Mouse (Mus musculus): ENCODE results near the gene Bbc3.
"Not testable (repeated sequence)": the region's sequence is repeated elsewhere in the genome, so short reads cannot be mapped to it uniquely, and the experiment has no call there.

The Bbc3 gene

DNA sequence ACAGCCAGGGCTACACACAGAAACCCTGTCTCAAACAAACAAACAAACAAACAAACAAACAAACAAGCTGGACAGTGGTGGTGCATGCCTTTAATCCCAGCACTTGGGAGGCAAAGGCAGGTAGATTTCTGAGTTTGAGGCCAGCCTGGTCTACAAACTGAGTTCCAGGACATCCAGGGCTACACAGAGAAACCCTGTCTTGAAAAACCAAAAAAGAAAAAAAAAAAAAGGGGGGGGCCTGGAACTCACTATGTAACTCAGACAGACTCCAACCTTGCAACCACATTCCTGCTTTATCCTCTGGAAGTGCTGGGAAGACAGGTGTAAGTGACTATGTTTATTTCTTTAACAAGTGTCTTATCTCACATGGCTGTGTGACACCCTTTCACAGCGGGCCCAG, at the start of gene Bbc3:
Gene Bbc3, plus strand, starts transcription at position 301 of the 400 bp plus-strand sequence.
- not testable (repeated sequence) for DNase-seq

DNA sequence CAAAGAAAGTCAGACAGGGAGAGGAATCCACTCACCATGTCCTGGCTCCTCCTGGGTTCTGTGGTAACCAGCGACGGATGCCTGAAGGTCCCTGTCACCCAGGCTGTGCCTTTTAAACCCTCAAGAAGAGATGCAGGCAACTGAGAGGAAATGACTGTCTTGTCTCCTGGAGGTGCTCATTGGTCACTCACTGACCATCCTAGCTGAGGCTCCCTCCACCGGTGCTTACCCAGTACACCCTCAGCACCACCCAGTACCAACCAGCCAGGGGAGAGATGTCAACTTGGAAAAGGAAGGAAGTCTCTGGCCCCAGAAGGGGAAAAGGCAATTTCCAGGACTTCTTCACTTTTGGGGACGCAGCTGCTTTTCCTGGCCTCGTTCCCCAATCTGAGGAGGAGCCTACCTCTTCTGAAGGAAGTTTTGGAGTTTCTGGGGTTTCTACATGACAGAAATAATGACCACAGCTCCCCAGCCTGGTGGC, 49.0 kb upstream of the Bbc3 start, which contains the start of gene C5ar1:
Gene C5ar1, minus strand, starts transcription at position 431 of the 481 bp plus-strand sequence.
- DNase-seq = no peak

DNA sequence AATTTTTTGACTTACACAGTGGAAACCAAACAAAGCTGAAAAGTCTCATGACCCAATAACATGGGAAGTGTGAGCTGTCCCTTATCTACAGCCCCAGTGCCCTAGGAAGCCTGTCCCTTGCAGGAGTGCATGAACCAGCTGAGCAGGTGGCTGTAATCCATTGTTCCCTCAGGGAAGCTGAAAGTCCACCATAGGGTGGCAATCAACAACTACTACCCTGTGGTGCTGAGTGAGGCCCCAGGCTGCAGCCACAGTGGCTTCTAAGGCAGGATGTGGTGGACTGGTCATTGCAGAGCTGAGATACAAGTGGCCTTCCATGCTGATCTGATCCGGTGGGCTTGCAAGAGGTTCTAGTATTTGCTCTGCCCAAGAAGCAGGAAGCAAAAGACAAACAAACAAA, 47.1 kb upstream of the Bbc3 start:
- no peak for DNase-seq

DNA sequence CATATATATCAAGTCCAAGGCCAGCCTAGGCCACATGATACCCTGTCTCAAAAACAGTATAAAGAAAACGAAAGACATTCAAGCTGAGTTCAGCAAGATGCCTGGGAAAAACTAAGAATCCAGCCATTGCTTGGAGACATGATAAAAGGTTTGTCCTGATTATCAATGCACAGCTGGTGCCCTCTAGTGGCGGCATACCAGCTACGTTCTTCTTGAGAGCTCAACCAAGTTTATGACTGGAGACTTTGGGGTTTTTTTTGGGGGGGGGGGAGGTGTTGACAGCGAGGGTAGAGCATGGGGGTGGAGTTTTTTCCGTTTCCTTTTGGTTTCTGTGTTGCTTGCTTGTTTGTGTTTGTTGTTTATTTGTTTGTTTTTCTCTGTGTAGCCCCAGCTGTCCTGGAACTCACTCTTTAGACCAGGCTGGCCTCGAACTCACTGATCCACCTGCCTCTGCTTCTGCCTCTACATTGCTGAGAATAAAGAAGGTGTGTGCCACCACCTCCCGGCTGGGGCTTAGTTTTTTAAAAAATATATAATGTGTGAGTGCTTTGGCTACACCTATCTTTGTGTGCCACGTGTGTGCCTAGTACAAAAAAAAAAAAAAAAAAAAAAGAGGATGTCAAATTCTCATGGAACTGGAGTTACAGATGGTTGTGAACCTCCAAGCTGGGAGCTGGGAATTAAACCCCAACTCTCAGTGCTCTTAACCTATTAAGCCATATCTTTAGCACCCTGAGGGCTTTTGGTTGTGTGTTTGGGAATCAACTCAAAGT, 45.0 kb upstream of the Bbc3 start:
- DNase-seq = peak; percentile 90 to 92

DNA sequence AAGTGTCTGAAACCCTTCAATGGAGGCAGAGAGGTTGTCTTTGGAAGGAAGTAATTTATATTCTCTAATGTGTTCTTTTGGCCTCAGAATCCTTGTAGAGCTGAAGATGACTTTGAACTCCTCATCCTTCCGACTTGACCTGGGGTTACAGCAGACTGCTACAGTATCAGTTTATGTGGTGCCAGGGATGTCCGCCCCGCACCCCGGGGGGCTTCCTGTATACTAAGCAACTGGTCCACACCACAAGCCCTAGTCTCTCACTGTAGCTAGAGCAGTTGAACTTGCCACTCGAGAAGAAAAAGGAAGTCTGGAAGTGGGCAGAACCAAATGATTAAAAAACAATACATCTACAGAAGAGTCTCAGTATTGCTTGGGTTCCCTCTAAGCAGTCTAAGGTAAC, 44.4 kb upstream of the Bbc3 start:
- DNase-seq = no peak

DNA sequence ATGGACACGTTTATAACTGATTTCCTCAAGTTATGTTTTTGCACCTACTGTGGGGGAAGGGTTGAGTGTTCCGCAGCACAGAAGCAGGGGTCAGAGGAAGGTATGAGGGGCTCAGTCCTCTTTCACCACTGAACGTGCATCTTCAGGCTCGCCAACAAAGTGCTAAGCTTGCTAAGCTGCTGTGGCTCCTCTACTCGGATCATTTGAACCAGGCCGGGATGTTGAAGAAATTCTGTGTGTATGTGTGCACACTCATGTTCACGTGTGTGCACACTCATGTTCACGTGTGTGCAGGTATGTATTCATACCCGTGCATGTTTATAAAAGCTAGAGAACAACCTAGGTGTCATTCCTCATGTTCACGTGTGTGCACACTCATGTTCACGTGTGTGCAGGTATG, 42.3 kb upstream of the Bbc3 start:
- DNase-seq = no peak

DNA sequence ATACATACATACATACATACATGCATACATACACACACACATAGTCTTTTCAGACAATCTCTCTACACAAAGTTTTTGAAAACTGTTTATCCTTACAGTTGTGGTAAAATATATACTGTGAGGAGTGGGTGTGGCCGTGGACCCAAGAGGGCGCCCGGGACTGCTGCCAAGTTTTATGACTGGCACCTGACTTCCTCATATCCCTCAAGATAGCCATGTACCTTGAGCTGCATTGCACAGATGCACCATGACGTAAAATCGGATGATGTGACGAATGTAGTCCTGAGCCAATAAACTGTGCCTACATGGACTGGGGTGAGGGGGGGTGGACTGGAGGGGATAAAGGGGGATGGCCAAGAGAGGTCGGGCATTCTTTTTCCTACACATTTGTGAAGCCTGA, 41.6 kb upstream of the Bbc3 start:
- not testable (repeated sequence) for DNase-seq

DNA sequence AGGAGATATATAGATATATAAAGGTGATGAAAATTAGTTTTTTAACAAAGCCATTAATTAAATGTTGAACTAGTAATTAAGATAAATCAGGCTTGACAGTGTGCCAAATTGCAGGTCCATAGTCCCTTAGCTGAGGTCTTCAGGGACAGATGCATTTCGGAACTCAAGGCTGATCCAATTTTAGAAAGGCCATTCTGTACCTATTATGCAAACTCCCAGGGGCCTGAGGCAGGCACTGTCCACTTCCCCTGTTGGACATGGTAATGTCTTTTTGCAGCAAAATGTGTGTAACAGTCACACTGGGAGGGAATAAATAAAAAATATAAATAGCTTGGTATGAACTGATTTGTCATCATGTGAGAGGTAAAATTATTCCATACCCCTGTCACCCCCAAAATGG, 37.1 kb upstream of the Bbc3 start:
- DNase-seq = no peak

DNA sequence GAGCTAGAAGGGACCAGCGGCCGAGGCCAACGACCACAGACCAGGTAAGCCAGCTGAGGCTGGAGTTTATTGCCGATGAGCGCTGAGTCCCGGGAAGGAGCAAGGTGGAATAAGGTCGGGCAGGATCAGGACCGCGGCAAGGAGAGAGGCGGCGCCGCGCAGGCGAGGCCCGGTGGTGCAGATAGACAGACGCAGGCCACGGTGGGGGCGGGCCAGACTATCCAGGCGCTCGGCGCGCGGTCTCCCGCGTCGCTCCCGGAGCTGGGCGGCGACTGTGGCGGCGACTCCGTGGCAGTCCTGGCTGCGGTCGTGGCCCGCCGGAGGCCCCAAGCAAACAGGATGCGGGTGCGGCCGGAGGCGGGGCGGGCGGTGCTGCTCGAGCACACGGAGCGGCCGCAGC, 35.5 kb upstream of the Bbc3 start:
- peak; percentile 81 to 88 for DNase-seq

DNA sequence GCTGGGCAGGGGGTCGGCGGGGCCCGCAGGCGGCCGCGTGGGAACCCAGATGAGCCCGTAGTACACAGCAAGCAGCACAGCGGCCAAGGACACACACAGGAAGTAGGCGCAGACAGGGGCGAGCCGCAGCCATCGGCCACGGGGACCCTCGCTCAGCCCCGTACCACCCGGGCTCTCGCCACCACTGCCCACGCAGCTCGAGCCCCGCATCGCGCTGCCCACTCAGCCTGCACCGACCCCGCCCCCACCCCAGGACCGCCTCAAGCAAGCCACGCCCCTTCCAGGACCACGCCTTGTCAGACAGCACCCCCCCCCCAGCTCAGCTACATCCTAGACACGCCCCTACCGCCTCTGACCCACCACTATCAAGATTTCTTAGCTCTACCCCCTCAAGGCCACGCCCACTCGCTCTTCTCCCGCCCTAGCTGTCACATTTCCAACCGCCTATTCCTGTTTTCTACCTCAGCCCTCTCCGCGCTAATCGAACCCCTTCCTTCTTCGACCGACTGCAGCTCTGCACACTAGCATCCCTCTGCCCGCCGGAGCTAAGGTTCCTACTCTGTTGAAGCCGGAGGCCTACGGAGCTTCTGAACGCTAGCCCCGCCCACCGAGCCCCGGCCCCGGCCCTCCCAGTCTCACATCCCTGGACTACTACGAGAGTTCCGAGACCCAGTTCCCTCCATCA, 35.0 kb upstream of the Bbc3 start, which contains the start of gene Inafm1:
Gene Inafm1, minus strand, starts transcription at position 537 of the 685 bp plus-strand sequence.
- peak; percentile 93 to 96 for DNase-seq

DNA sequence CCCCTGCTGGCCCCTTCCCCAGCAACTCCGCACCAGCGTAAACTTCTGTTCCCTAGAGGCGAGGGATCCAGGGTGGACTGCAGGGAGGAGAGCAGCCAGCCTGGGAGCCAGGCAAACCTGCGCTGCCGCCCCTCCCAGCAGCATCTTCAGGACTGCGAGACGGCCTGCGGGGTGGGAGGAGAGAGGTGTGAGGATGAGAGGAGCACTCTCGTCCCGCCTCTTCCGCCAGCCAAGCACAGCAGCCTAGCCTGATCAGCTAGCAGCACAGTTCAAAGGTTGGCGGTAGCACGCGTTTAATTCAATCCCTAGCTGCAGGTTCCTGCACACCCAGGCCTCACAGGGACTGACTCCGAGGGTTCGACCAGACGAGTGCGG, 34.4 kb upstream of the Bbc3 start:
- peak; percentile 79 to 89 for DNase-seq

DNA sequence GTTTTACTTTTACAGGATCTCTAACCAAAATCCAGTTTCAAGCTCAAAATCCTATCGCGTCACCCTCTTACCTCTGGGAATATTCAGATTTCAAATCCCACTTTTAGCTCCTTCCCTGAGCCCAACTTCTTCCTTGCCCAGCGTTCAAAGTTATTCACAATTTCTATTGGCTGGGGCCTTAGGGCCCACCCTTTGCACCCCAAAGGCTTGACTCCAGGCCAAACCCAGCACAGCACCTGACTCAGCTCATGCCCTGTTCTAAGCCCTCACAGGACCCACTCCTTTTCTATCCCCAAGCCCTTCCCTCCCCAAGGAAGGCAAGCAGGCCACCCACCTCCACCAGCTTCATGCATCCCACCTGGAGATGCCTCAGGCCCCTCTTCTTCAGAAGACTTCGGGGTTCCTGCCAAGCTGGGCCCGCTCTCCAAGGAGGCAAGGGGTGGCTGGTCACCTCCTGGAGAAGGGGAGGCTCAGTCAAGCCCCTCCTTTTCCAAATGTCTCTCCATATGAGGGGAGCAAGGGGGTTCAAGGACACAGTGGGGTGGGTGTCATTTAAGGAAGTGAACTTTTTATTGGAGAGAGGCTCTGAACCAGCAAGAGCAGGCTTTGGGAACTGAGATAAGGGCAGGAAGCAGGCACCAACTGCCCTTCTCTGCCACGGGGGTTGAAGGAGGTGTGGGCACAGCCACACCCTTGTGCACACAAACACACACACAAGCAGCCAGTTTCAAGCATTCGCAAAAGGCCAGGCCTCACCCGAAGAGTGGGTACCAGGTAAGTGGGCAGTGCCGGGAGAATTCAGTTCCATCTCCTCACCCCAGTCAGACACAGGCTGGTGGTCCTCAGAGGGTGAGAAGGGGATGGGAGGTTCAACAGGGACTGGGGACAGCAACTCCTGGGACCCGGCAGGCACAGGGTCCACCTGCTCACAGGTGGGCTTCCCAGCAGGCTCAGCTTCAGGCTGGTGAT, 33.0 kb upstream of the Bbc3 start:
- DNase-seq = no peak

DNA sequence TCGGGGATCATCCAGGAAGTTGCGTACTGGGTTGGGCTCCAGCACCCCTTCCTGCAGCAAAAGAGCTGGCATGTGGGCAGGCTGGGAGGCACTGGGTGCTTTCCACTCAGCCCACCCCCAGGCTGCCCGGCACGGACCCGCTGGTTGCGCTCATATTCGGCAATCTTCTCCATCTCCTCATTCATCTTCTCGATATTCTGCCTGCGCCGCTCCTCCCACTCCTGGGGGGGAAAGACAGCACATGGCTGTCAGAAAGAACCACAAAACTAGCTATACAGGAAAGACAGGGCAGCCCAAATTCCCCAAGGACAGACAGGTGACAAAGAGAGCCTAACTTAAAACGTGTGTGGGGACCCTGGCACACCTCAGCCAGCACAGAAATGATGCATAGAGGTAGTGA, 27.5 kb upstream of the Bbc3 start:
- no peak for DNase-seq

DNA sequence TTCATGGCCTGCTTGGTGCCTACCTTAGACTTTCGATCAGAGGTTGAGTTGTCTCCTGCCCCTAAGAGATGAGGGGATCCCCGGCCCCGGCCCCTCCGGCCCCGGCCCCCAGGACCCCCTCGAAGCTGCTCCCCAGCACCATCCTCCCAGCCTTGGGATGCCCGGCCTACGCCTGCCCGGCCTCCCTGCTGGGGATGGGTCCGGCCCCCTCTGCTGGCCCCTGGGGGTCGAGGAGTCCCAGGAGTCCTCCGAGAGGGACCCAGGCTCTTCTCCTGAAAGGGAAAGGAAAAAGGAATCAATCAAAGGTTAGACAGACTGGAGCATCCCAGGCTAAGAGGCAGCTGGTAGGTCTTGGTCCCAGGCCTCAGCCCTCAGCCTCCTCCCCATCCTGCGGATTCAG, 25.9 kb upstream of the Bbc3 start:
- DNase-seq = no peak

DNA sequence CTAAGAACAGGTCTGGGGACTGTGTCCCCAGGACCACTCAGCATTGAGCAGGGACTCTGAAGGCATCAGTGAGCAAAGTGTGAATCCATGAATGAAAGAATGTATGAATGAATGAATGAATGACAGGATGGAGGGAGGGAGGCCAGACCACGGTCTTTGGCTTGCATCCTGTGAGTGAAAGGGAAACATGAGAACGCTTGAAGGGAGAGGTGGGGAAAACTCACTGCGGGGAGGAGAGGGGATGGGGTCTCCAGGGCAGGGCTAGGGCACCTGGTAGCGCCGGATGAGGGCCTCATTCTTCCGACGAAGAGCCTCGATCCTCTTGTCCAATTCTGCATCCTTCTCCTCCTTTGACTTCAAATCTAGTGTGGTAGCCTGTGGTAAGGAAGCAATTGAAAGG, 24.2 kb upstream of the Bbc3 start:
- DNase-seq = no peak

DNA sequence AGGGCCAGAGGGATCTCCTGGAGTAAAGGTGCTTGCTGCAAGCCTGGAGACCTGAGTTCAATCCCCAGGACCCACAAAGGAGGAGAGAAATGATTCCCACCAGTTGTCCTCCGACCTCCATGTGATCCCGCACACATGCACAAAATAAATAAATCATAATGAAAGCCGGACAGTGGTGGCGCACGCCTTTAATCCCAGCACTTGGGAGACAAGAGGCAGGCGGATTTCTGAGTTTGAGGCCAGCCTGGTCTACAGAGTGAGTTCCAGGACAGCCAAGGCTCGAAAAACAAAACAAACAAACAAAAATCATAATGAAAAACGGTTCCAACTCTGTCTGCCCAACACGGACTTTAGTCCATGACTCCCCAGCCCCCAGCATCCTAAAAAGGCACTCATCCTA, 23.3 kb upstream of the Bbc3 start:
- DNase-seq = no peak

DNA sequence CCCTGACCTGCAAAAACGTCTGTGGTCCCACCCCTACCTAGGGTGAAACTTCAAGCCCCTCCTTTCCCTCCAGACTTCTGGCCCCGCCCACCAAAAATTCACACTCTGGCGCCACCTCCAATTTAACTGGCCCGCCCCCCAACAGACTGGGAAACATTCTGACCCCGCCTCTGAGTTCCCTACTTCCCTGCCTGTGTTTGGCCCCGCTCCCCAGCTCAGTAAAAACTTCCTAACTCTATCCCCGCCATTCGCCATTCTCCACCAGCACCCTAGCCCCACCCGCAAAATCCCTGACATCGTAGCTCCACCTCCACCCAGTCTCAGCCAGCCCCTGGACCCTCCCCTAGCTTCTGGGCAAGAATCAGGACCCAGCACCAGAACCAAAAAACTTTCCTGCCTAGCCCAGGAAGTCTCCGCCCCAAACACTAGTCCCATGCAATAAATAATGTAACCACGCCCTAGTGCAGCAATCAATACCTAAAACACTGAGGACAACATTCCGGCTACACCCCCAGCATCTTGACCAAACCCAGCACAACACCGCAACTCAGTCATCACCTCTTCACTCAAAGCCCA, 22.7 kb upstream of the Bbc3 start:
- peak; percentile 88 to 91 for DNase-seq

DNA sequence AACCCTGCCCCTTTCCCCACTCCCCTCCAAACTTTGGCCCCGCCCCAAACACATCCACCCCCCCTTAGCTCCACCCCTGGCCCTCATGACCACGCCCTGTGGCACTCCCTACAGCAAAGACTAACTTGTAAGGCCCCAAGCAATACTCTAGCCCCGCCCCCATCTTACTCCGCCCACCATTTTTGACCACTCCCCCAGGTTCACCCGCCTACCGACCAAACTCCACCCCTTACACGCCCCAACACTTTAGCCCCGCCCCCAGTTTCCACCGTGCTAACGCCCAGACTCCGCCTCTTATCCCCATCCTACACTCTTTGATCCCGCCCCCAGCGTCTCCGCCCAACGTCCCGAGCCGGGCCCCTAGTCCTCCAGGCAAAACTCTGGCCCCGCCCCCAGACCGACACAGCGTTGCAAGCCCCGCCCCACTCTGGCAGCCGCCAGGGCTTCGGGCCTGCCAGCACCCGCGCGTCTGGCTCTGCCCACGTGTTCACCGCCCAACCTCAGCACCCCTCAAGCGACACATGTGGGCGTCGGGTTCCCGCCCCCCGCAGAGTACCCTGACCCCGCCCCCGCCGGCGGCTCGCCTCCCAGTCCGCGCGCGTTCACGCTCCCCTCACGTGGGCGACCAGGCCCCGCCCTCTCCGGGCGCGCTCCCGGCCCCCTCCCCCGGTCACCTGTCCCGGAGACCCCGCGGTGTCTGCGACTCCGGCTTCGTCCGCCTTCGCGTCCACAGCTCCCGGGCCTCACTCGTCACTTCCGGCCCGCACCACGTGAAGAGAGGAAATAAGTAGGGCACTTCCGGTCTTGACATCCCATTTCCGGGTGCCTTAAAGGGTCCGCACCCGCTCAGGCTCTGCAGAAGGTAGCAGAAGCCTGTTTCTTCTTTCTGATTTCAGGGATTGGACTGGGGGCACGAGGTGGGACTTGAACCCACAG, 21.9 kb upstream of the Bbc3 start, which contains the start of gene Ccdc9:
Gene Ccdc9, minus strand, starts transcription at position 770 of the 936 bp plus-strand sequence.
- peak; percentile 100 for DNase-seq

DNA sequence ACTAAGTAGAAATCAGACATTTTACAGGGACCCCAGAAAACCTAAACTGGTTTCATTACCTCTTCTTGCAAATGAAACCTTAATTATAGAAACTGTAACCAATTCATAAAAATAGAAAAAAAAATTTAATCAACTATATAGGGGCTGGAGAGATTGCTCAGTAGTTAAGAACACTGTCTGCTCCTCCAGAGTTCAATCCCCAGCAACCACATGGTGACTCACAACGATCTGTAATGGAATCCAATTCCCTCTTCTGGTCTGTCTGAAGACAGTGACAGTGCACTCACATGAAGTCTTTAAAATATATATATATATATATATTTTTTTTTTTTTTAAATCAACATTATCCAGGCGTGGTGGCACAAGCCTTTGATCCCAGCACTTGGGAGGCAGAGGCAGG, 21.2 kb upstream of the Bbc3 start:
- no peak for DNase-seq

DNA sequence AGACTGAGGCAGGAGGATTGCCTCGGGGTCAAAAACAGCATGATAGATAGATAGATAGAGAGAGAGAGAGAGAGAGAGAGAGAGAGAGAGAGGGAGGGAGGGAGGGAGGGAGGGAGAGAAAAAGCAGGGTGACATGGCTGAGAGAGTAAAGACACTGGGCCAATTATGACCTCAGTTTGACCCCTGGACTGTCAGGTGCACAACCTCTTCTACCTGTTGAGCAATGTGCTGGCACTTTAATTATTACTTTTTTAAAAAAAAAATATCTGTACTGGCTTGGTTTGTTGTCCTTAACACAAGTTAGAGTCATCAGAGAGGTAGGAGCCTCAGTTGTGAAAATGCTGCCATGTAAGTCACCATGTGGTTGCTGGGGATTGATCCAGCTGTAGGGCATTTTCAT, 20.4 kb upstream of the Bbc3 start:
- DNase-seq = no peak

DNA sequence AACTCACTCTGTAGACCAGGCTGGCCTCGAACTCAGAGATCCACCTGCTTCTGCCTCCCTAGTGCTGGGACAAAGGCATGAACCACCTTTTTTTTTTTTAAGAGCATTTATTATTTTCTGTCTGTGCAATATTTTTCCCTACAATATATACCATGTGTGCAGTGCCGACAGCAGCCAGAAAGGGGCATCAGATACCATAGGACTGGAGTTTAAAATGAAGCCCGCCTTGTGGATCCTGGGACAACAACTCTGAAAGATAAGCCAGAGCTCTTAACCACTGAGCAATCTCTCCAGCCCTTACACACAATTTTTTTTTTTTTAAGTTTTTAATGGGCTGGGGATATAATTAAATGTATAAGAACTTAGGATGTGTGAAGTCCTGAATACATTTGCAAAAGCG, 13.8 kb upstream of the Bbc3 start:
- DNase-seq = peak; percentile 65 to 77
